Mouse (Mus musculus): Measurements from ENCODE around the gene Nudt15.

GRCm38 (mm10) chr14:73508630-73509395, 39.2 kb downstream of the Nudt15 start:
- TF ChIP-seq TAL1 (IDR thresholded peaks at IDR 0.05; ENCODE audit: low read length) = no peak
- TF ChIP-seq GATA1 (IDR thresholded peaks at IDR 0.05; ENCODE audit: low read length) = no peak

All from erythroblast, embryonic 14.5 days (primary cell).